Mouse (Mus musculus) lung, postnatal 0 days (tissue): Measurements from ENCODE around the gene Sltm.

Source experiments
- CTCF ChIP-seq: IDR thresholded peaks from 2 replicates; pipeline ENCODE4 v1.5.1; 2016; ENCODE audit warnings: antibody characterized with exemption, mild to moderate bottlenecking
- EP300 ChIP-seq: IDR thresholded peaks from 2 replicates; pipeline ENCODE4 v1.6.1; 2016; ENCODE audit warnings: antibody characterized with exemption, mild to moderate bottlenecking, control low read depth

GRCm38 (mm10) chr9:70590775-70591174 is 48.2 kb downstream of the Sltm start:
- TF ChIP-seq CTCF, result no peak
- no peak for TF ChIP-seq EP300
